Mouse (Mus musculus) limb, embryonic 14.5 days (tissue): Measurements from ENCODE around the gene Rab28. TPM values are rescaled to one million over a fixed set of nuclear protein-coding genes. Genes with fewer than 3 reads are reported as not detected.

Experiments
- ATAC-seq: fragments of 200-750 bp; cut with Nextera tagmentation; 2 replicates; pipeline ENCODE4 v1.8.0; 2017; ENCODE audit warnings: low read depth, moderate number of reproducible peaks, moderate TSS enrichment; ENCODE audit not compliant: low FRiP score
- DNase-seq: peaks from one replicate; pipeline ENCODE4 v3.0.0-alpha.2; 2015; ENCODE audit warnings: low spot score
- H3K27ac ChIP-seq: fragments of 300-500 bp; sonication (generic); replicated peaks from 2 replicates; pipeline ENCODE4 v1.5.1; 2014; ENCODE audit warnings: low read depth, mild to moderate bottlenecking, low read length, moderate library complexity, mixed read lengths
- H3K27me3 ChIP-seq: fragments of 300-500 bp; sonication (generic); 2 replicates; pipeline ENCODE4 v1.6.1; 2014; ENCODE audit warnings: low read length, mixed read lengths; ENCODE audit not compliant: control insufficient read depth, insufficient read depth
- H3K36me3 ChIP-seq: fragments of 300-500 bp; sonication (generic); 2 replicates; pipeline ENCODE4 v1.6.1; 2014; ENCODE audit warnings: mild to moderate bottlenecking, low read length, moderate library complexity, mixed read lengths; ENCODE audit not compliant: control insufficient read depth, insufficient read depth
- H3K4me1 ChIP-seq: fragments of 300-500 bp; sonication (generic); 2 replicates; pipeline ENCODE4 v1.6.1; 2014; ENCODE audit warnings: antibody characterized with exemption, low read length, mixed read lengths; ENCODE audit not compliant: control insufficient read depth, insufficient read depth
- H3K4me2 ChIP-seq: fragments of 300-500 bp; sonication (generic); replicated peaks from 2 replicates; pipeline ENCODE4 v1.6.1; 2014; ENCODE audit warnings: low read depth, mild to moderate bottlenecking, low read length, moderate library complexity; ENCODE audit not compliant: severe bottlenecking
- H3K4me3 ChIP-seq: fragments of 300-500 bp; sonication (generic); replicated peaks from 2 replicates; pipeline ENCODE4 v1.5.1; 2014; ENCODE audit warnings: low read length
- H3K9ac ChIP-seq: fragments of 300-500 bp; sonication (generic); 2 replicates; pipeline ENCODE4 v1.6.1; 2014; ENCODE audit warnings: mild to moderate bottlenecking, low read depth, low read length, moderate library complexity; ENCODE audit not compliant: severe bottlenecking
- H3K9me3 ChIP-seq: fragments of 300-500 bp; sonication (generic); 2 replicates; pipeline ENCODE4 v1.6.1; 2016; ENCODE audit warnings: low read length; ENCODE audit not compliant: control insufficient read depth
- POLR2A ChIP-seq: fragments of 200-500 bp; IDR thresholded peaks from 2 replicates; pipeline ENCODE4 v1.8.0; 2012; ENCODE audit warnings: inconsistent platforms, mild to moderate bottlenecking, moderate library complexity, borderline replicate concordance; ENCODE audit not compliant: insufficient read depth, insufficient read length; ENCODE audit errors: extremely low read depth
- WGBS: fragments of 180-500 bp; shearing (Covaris S2); extraction: QIAGEN DNeasy Blood & Tissue Kit; methylation state at CpG from one replicate; pipeline ENCODE4 v1.1.7; 2014; 5-methylcytosine and 5-hydroxymethylcytosine counted together
- polyA plus RNA-seq, 2 experiments: library from polyadenylated mRNA; depleted of rRNA in 1 of 2; stranded (reverse) in 1 of 2; unstranded in 1 of 2; fragments of >200 nt; fragmentation: Nextera tagmentation in 1 of 2; extraction: Ambion mirVana in 1 of 2; gene quantifications; 2 replicates each; pipeline versions ENCODE4 v1.2.1 to v1.2.3; 2012 to 2014

Gene Rab28
- polyA plus RNA-seq, 2 experiments, result 63.0 to 87.0 TPM

DNA sequence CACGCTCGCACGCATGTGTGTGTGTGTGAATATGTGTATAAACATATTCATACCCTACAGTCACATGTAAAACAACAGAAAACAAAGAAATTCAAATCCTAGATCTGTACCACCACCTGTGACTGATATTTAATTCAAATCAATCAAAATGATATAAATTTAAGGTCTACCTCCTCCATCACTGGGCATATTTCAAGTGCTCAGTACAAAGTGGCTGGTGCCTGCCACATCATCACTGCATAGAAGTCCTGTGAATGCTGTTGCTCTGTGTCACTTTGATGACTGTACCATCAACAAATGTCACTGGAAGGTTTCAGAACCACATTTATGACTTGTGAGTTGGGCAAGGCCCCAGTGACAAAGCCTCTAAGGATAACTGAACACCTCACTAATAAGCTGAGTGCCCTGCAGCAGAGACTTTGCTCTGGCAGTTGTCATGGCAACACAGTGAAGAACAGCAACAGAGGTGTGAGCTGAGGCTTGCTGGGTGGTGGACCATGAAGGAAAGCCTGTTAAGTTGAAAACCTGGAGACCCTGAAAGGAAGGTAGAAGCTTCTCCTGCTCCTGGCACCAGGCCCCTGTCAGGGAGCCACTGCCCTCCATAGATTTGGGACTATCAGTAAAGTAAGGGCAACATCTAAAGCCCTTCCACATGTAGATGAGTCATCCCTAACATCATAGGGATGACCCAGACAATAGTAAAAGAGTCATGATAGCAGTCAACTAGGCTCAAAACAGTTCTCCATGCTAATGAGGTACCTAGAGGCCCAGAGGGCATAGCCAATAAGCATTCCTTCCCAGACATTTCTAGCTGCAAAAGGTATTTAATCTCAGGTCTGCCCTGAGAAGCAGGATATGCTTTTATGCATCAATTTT lies 111.5 kb downstream of the Rab28 start:
- 93% methylated on average over 3 of the region's 3 CpGs for WGBS
- ATAC-seq (no peak), DNase-seq (no peak)

DNA sequence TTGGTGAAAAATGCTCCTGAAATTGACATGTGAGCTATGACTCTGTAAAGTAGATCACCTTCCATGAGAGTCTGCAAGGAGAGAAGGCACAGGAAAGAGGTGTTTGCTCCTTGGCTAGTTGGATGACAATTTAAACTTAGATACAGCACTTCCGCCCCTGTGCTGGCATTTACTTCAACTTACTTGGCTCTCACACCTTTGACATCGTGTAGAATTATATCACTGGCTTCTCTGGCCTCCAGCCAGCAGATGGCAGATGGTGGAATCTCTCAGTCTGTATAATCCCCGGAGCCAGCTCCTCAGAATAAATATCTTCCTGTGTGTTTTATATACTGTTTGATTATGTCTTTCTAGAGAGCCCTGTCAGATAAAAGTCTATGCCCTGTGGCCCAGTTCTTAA lies 112.8 kb downstream of the Rab28 start:
- H3K4me2 ChIP-seq, result no peak overlapping the region
- no peak for ATAC-seq
- no peak overlapping the region for H3K27ac ChIP-seq
- no peak for DNase-seq
- H3K9me3 ChIP-seq, result no peaks in the 10 kb centered on the region
- H3K27me3 ChIP-seq, result no peaks in the 10 kb centered on the region
- WGBS, result 63% methylated on average over 3 of the region's 3 CpGs
- H3K4me1 ChIP-seq, result no peaks in the 10 kb centered on the region
- no peak overlapping the region for H3K4me3 ChIP-seq
- no peaks in the 10 kb centered on the region for H3K36me3 ChIP-seq
- no peak overlapping the region for H3K9ac ChIP-seq
- no peak for TF ChIP-seq POLR2A

More for the DNA sequence above, 111.5 kb downstream of the Rab28 start:
- H3K9ac ChIP-seq, result no peak overlapping the region
- no peak overlapping the region for H3K4me2 ChIP-seq
- H3K27ac ChIP-seq, result no peak overlapping the region
- H3K36me3 ChIP-seq, result no peaks in the 10 kb centered on the region
- no peak for TF ChIP-seq POLR2A
- no peaks in the 10 kb centered on the region for H3K27me3 ChIP-seq
- H3K4me1 ChIP-seq, result no peaks in the 10 kb centered on the region
- no peak overlapping the region for H3K4me3 ChIP-seq
- no peaks in the 10 kb centered on the region for H3K9me3 ChIP-seq

GRCm38 (mm10) chr5:41578051-41578450 lies 129.9 kb downstream of the Rab28 start:
- 56% methylated on average over 2 of the region's 2 CpGs for WGBS
- no peaks in the 10 kb centered on the region for H3K9me3 ChIP-seq
- H3K4me2 ChIP-seq, result no peak overlapping the region
- H3K9ac ChIP-seq, result no peak overlapping the region
- no peaks in the 10 kb centered on the region for H3K36me3 ChIP-seq
- TF ChIP-seq POLR2A, result no peak
- H3K27ac ChIP-seq, result no peak overlapping the region
- no peak overlapping the region for H3K4me3 ChIP-seq
- ATAC-seq (no peak), DNase-seq (no peak)
- H3K27me3 ChIP-seq, result no peaks in the 10 kb centered on the region
- no peaks in the 10 kb centered on the region for H3K4me1 ChIP-seq

Other genes starting within 250 kb of the Rab28 start
- 10.4 and 14.6 TPM in 2 replicates for gene Nkx3-2, start 56.3 kb upstream of the Rab28 start, polyA plus RNA-seq (2012; rRNA removed)
- 5.7 and 6.7 TPM in 2 replicates for gene Nkx3-2, start 56.3 kb upstream of the Rab28 start, polyA plus RNA-seq (2014; fragmentation: Nextera tagmentation; extraction: Ambion mirVana)
- 8.5 and 11.8 TPM in 2 replicates for gene Bod1l, start 136.2 kb upstream of the Rab28 start, polyA plus RNA-seq (2012; rRNA removed)
- 23.9 and 27.6 TPM in 2 replicates for gene Bod1l, start 136.2 kb upstream of the Rab28 start, polyA plus RNA-seq (2014; fragmentation: Nextera tagmentation; extraction: Ambion mirVana)